Mouse (Mus musculus) olfactory bulb, adult 2 months (tissue): ENCODE data around the gene Ccdc172.

ENCODE experiments used
- CTCF ChIP-seq: fragments of 200-500 bp; IDR thresholded peaks from 2 replicates; pipeline ENCODE4 v1.5.1; 2012; ENCODE audit warnings: low read depth, mild to moderate bottlenecking, low read length, moderate library complexity; ENCODE audit not compliant: insufficient read depth
- POLR2A ChIP-seq: fragments of 200-500 bp; IDR thresholded peaks from 2 replicates; pipeline ENCODE4 v1.6.1; 2012; ENCODE audit warnings: mild to moderate bottlenecking, low read depth, low read length, moderate library complexity; ENCODE audit not compliant: insufficient read depth

GRCm38 (mm10) chr19:58571566-58571965 is 59.8 kb downstream of the Ccdc172 start:
- TF ChIP-seq CTCF (no peak), POLR2A (no peak)
